Mouse (Mus musculus) forebrain, embryonic 13.5 days (tissue): Measurements from ENCODE around the gene Tcap. TPM values are rescaled to one million over a fixed set of nuclear protein-coding genes. Genes with fewer than 3 reads are reported as not detected.

ENCODE experiments used
- ATAC-seq: fragments of 200-750 bp; cut with Nextera tagmentation; 2 replicates; pipeline ENCODE4 v1.8.0; 2017
- H3K27ac ChIP-seq: fragments of 300-500 bp; sonication (generic); 2 replicates; pipeline ENCODE4 v1.5.1; 2015; ENCODE audit warnings: inconsistent platforms, mild to moderate bottlenecking, moderate library complexity
- H3K27me3 ChIP-seq: fragments of 300-500 bp; sonication (generic); 2 replicates; pipeline ENCODE4 v1.6.1; 2015; ENCODE audit warnings: mild to moderate bottlenecking, inconsistent platforms
- H3K36me3 ChIP-seq: fragments of 300-500 bp; sonication (generic); 2 replicates; pipeline ENCODE4 v1.6.1; 2015; ENCODE audit warnings: mild to moderate bottlenecking, inconsistent platforms; ENCODE audit not compliant: poor library complexity, severe bottlenecking
- H3K4me1 ChIP-seq: fragments of 300-500 bp; sonication (generic); 2 replicates; pipeline ENCODE4 v1.6.1; 2015; ENCODE audit warnings: inconsistent platforms
- H3K4me2 ChIP-seq: fragments of 300-500 bp; sonication (generic); 2 replicates; pipeline ENCODE4 v1.6.1; 2015; ENCODE audit warnings: inconsistent platforms, mild to moderate bottlenecking, moderate library complexity
- H3K4me3 ChIP-seq: fragments of 300-500 bp; sonication (generic); 2 replicates; pipeline ENCODE4 v1.5.1; 2015; ENCODE audit warnings: mild to moderate bottlenecking, inconsistent platforms
- H3K9ac ChIP-seq: fragments of 300-500 bp; sonication (generic); 2 replicates; pipeline ENCODE4 v1.6.1; 2015; ENCODE audit warnings: mild to moderate bottlenecking, inconsistent platforms
- H3K9me3 ChIP-seq: fragments of 300-500 bp; sonication (generic); replicated peaks from 2 replicates; pipeline ENCODE4 v1.6.1; 2016; ENCODE audit warnings: inconsistent platforms
- WGBS: fragments of 180-500 bp; shearing (Covaris S2); methylation state at CpG from one replicate; pipeline ENCODE4 v1.1.7; 2015; 5-methylcytosine and 5-hydroxymethylcytosine counted together
- polyA plus RNA-seq: library from polyadenylated mRNA; unstranded; fragments of >200 nt; fragmentation: Nextera tagmentation; extraction: Ambion mirVana; gene quantifications from 2 replicates; pipeline ENCODE4 v1.2.1, GENCODE M21; 2015

Tcap gene
- 0.18 and 0.19 TPM in 2 replicates for polyA plus RNA-seq

DNA sequence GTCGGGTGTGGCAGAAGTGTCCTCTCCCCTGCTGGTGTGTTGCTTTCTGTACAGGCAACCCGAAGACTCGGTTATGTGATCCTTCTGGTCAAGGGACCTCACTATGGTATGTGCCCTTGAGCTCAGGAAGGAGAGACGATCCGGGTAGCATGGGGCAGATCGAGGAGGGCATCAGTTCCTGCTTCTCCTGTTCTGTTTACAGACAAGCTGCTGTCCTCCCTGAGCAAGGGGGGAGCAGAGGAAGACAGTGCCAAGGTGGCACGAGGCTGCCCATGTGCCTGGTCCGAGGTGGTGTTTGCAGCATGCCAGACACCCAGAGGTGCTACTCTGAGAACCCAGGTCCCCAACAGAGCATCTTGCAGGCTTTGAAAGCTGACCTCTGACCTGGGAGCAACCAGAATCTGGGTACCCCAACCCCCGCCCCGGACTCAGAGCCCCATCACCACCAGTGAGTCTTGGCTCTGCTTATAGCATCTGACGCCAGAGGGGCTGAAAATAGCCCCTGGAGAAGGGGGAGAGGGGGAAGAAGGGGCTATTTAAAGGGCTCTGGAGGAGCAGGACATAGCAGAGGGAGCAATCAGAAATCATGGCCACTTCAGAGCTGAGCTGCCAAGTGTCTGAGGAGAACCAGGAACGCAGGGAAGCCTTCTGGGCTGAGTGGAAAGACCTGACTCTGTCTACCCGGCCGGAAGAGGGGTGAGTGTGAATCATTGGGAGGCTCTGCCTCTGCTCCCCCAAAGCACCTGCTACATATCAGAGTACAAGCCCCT lies at the start of gene Tcap:
Gene Tcap, plus strand, starts transcription at position 551 of the 770 bp plus-strand sequence.
- H3K4me2 ChIP-seq, result no peak within 1 kb of the TSS
- 0 out of 2 replicates have a peak, but pooled peaks cover 2% of the 10 kb centered on the region for H3K4me1 ChIP-seq
- peaks cover 45% of the 10 kb centered on the region for H3K27me3 ChIP-seq
- no peaks in the 10 kb centered on the region for H3K9me3 ChIP-seq
- no peak within 1 kb of the TSS for H3K27ac ChIP-seq
- H3K9ac ChIP-seq, result 0 out of 2 replicates have a peak within 1 kb of the TSS, but pooled peaks have one; percentile 8
- 66% methylated on average over 14 of the region's 14 CpGs for WGBS
- H3K4me3 ChIP-seq, result no peak within 1 kb of the TSS
- no peak for ATAC-seq
- H3K36me3 ChIP-seq, result peaks cover 27% of the 10 kb centered on the region

- peak; percentile 43 for ATAC-seq
- H3K4me2 ChIP-seq, result peak overlapping the region; percentile 60
- peak overlapping the region; percentile 45 for H3K9ac ChIP-seq
- H3K27ac ChIP-seq, result peak overlapping the region; percentile 86
- WGBS, result under 1% methylated on average over 27 of the region's 41 CpGs
- peaks cover 94% of the 10 kb centered on the region for H3K27me3 ChIP-seq
- H3K9me3 ChIP-seq, result no peaks in the 10 kb centered on the region
- H3K4me3 ChIP-seq, result peak overlapping the region; percentile 33
- no peaks in the 10 kb centered on the region for H3K36me3 ChIP-seq
- H3K4me1 ChIP-seq, result peaks cover 62% of the 10 kb centered on the region
Measured at GRCm38 (mm10) chr11:98333981-98334741, 49.5 kb upstream of the Tcap start.

DNA sequence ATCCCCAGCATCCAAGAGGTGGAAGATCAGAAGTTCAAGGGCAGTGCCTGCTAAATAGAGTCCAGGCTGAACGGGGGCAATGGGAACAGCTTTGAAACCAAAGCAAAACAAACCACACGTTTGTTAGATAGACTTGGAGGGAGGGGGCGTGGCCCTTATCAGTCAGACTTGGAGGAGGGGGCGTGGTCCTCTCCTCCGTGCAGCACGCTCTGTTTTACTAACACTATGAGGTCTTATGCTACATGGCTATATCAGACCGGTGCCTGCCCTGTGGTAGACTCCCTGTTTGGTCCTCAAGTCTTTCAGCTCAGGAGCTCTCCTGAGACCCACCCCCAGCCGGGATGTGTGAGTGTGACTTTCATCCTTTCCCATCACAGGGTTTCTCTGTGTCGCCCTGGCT lies 48.4 kb upstream of the Tcap start:
- no peak for ATAC-seq
- Histone ChIP-seq H3K4me3 (no peak overlapping the region), H3K4me1 (peaks cover 73% of the 10 kb centered on the region), H3K9me3 (no peaks in the 10 kb centered on the region), H3K36me3 (no peaks in the 10 kb centered on the region), H3K27ac (peak overlapping the region; percentile 86; the same call in 1 of the 2 replicates), H3K9ac (no peak overlapping the region), H3K27me3 (peaks cover 94% of the 10 kb centered on the region), H3K4me2 (peak overlapping the region; percentile 60; the same call in 1 of the 2 replicates)
- 8% methylated on average over 9 of the region's 9 CpGs for WGBS

DNA sequence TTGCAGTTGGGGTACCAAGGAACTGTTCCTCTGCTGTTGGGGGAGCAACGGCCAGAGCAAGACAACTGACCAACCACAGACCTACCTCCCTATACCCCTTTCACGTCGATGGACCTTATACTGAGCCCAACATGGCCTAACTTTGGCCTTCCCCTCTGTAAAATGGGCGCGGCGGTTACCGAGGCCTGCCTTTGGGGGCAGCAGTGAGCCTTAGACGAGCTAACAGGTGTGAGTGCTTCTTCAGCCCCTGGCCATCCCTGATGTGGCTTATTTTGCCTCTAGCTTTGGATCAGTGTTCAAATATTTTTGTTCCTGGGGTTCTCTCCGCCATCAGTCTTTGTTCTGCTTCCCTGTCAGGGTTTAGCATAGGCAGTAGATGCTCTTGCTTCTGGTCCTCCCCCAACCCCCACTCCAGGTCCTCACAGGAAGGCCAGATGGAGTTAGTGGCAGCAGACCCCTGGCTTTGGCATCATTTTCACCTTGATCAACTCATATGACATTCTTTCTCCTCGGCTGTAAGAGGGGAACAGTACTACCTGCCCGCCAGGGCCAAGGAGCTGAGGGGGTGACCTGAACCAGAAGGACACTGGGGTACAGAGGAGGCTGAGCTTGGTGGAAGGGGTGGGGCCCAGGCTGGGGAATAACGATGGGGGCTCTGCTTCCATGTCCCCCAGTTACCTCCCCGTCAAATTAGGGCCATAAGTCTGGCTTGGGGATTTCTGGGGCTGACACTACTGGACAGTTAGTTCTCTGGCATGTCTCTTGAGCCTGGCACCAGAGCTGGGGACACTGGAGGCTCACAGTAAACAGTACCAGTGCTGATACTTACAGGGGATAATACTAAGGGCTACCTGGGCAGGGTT lies 47.1 kb upstream of the Tcap start:
- no peak overlapping the region for H3K4me2 ChIP-seq
- 19% methylated on average over 13 of the region's 13 CpGs for WGBS
- no peak for ATAC-seq
- H3K4me1 ChIP-seq, result peaks cover 73% of the 10 kb centered on the region
- H3K9me3 ChIP-seq, result no peaks in the 10 kb centered on the region
- peaks cover 92% of the 10 kb centered on the region for H3K27me3 ChIP-seq
- no peaks in the 10 kb centered on the region for H3K36me3 ChIP-seq
- no peak overlapping the region for H3K4me3 ChIP-seq
- no peak overlapping the region for H3K27ac ChIP-seq
- H3K9ac ChIP-seq, result no peak overlapping the region

DNA sequence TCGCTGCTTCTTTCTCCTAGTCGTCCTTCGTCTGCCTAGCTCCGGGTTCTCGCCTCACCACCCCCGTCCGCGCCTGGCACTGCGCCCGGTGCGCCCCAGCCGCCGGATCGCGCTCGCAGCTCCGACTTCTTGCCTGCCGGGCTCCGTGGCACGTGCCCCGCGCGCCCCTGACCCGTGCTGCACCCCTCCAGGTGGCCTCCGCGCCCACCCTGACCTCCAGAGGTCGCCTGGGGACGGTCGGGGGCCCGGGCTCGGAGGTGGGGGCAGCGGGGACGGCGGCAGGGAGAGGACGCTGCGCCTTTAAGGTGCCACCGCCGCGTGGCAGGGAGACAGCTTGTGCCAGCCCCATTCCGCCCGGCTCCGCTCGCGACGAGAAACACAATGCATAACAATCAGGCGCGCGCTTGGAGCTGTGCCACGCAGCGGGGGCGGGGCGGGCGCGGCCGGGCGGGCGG lies 45.1 kb upstream of the Tcap start:
- Histone ChIP-seq H3K9me3 (no peaks in the 10 kb centered on the region), H3K4me2 (peak overlapping the region; percentile 87), H3K27me3 (peaks cover 82% of the 10 kb centered on the region), H3K4me3 (peak overlapping the region; percentile 46), H3K27ac (peak overlapping the region; percentile 99), H3K9ac (peak overlapping the region; percentile 79), H3K4me1 (peaks cover 79% of the 10 kb centered on the region), H3K36me3 (no peaks in the 10 kb centered on the region)
- ATAC-seq, result peak; percentile 54; the same call in 1 of the 2 replicates
- WGBS, result under 1% methylated on average over 45 of the region's 57 CpGs

DNA sequence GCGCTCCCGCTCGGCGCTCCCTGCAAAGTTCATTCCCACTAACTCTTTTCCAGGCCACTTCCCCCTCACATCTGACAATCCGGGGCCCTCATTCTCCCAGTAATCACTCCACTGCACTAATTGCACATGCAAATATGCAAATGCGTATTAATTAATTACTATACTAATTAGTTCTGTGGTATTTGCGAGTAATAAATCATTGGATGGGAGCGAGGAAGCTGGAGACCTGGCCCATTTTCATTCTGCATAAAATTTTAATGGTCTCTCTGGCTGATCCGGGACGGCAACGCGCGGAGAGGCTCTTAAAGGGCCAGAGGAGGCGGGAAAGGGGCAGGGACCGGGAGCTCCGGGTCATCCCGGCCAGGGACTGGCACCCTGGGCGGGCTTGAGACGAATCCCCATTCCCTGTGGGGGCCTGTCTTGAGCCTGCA lies 44.5 kb upstream of the Tcap start:
- Histone ChIP-seq H3K27ac (peak overlapping the region; percentile 99), H3K9me3 (no peaks in the 10 kb centered on the region), H3K4me3 (peak overlapping the region; percentile 46), H3K36me3 (no peaks in the 10 kb centered on the region), H3K27me3 (peaks cover 82% of the 10 kb centered on the region), H3K4me1 (peaks cover 73% of the 10 kb centered on the region), H3K4me2 (peak overlapping the region; percentile 87), H3K9ac (peak overlapping the region; percentile 79)
- under 1% methylated on average over 19 of the region's 19 CpGs for WGBS
- peak; percentile 31 for ATAC-seq

DNA sequence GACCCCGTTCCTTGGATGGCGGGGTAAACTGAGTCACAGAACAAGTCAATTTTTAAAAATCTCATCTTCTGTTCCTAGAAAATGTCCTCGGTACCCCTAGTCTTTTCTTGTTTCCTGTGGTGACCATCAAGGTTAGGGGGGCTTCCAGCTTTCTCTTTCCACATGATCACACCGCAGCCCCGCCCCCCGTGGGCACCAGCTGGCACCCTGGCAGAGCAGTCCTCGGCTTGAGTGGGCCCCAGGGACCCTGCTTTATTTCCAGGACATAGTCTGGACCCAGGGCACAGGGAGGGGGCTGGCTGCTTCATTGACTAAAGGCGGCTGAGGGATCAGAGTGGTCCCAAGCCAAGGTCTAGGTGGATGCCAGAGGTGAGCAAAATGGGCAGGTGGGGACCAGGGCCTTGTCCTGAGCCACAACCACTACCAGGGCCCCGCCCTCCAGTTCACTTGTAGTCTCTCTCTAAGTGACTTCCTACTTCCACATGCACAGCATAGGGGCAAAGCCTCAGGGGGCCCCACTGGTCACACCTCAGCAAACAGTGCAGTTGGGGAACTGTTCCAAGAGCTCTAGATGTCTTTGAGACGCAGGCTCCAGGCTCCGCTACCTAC lies 43.8 kb upstream of the Tcap start:
- H3K4me3 ChIP-seq, result peak overlapping the region; percentile 46
- H3K9me3 ChIP-seq, result no peaks in the 10 kb centered on the region
- peaks cover 79% of the 10 kb centered on the region for H3K27me3 ChIP-seq

DNA sequence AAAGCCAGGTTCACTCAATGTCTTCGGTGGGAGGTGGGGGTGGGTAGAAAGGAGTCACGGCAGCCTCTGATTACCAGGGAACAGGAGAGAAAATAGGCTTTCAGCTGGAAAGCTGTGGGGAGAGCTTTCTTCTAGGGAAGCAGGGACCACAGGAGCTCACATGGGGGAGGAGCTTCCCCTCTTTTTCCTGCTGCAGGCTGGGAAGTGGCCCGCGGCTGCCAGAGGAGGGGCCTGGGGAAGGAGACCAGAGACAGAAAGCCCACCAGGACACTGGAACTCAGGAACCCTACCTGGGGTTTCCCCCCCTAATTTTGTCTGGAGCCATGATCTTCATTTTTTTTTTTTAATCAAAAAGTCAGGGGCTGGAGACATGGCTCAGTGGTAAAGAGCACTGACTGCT lies 43.0 kb upstream of the Tcap start:
- H3K9me3 ChIP-seq, result no peaks in the 10 kb centered on the region
- no peak for ATAC-seq
- peak overlapping the region; percentile 99 for H3K27ac ChIP-seq
- peaks cover 64% of the 10 kb centered on the region for H3K4me1 ChIP-seq
- no peak overlapping the region for H3K4me3 ChIP-seq
- no peaks in the 10 kb centered on the region for H3K36me3 ChIP-seq
- no peak overlapping the region for H3K4me2 ChIP-seq
- WGBS, result 3% methylated on average over 4 of the region's 4 CpGs
- H3K9ac ChIP-seq, result no peak overlapping the region
- peaks cover 76% of the 10 kb centered on the region for H3K27me3 ChIP-seq

More for the DNA sequence above, 43.8 kb upstream of the Tcap start:
- Histone ChIP-seq H3K27ac (peak overlapping the region; percentile 99), H3K4me1 (peaks cover 66% of the 10 kb centered on the region), H3K4me2 (peak overlapping the region; percentile 87), H3K9ac (peak overlapping the region; percentile 79), H3K36me3 (no peaks in the 10 kb centered on the region)
- WGBS, result 7% methylated on average over 11 of the region's 11 CpGs
- ATAC-seq, result 0 out of 2 replicates have a peak, but pooled peaks have one; percentile 6

- WGBS, result 64% methylated on average over 4 of the region's 4 CpGs
- no peak overlapping the region for H3K4me2 ChIP-seq
- no peak for ATAC-seq
- H3K9ac ChIP-seq, result no peak overlapping the region
- H3K36me3 ChIP-seq, result no peaks in the 10 kb centered on the region
- H3K4me3 ChIP-seq, result no peak overlapping the region
- no peaks in the 10 kb centered on the region for H3K9me3 ChIP-seq
- H3K27ac ChIP-seq, result no peak overlapping the region
- H3K27me3 ChIP-seq, result peaks cover 75% of the 10 kb centered on the region
- H3K4me1 ChIP-seq, result peaks cover 62% of the 10 kb centered on the region
Measured at GRCm38 (mm10) chr11:98341174-98341573, 42.4 kb upstream of the Tcap start.

DNA sequence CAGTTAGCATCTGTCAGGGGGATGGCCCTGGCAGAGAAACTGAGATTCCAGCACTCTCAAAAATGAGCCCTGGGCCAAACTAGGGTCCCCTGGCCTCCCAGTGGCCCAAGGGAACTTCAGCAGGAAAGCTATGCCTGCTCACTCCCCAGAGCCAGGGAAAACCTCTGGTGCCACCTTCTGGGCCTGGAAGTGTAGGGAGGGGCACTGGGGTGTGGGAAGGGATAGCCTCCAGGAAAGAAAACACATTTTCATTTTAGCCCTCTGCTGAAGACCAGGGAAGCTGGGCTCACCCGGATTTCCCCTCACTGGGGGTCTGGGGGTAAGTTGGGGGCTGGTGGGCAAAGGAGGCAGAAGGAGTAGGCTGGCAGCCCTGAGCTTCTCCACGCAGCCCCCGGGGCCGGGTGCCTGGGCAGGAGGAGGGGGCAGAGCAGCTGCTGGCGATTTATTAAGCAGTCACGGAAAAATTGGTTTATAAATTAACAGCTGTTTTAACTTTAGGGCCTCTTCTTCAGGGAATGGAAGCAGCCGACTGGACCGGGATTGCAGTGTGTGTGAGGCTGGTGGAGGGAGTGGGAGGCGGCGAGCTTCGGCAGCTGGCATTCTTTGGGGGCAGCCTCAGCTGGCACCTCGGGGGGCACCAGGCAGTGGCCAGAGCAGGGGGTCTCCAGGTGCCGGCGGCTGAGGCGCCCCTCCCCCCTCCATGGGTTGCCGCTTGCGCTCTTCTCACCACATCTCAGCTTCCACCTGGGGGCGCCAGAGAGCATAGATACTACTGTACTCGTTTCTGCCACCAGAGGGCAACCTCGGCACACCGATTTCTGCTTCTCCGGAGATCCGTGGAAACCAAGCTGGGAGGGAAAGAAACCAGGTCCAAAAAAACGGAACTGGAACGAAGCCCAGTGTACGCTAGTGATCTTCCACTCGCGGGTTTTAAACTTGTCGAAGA lies 41.3 kb upstream of the Tcap start:
- WGBS, result under 1% methylated on average over 29 of the region's 29 CpGs
- ATAC-seq, result peak; percentile 42
- peak overlapping the region; percentile 48 for H3K27ac ChIP-seq
- peak overlapping the region; percentile 31 for H3K4me3 ChIP-seq
- H3K4me2 ChIP-seq, result peak overlapping the region; percentile 62
- H3K4me1 ChIP-seq, result peaks cover 56% of the 10 kb centered on the region
- H3K36me3 ChIP-seq, result no peaks in the 10 kb centered on the region
- H3K27me3 ChIP-seq, result peaks cover 75% of the 10 kb centered on the region
- H3K9me3 ChIP-seq, result no peaks in the 10 kb centered on the region
- peak overlapping the region; percentile 48 for H3K9ac ChIP-seq
